Mouse (Mus musculus): ENCODE measurements around the gene Acat3. TPM values are rescaled to one million over a fixed set of nuclear protein-coding genes. Genes with fewer than 3 reads are reported as not detected.
A peak's percentile ranks its signal among the peaks of the same experiment; 100 is the strongest.
"Not testable (repeated sequence)": the region's sequence is repeated elsewhere in the genome, so short reads cannot be mapped to it uniquely, and the experiment has no call there.

The Acat3 gene
- polyA plus RNA-seq, 1 experiment from 2014 or later = 1.4 TPM

- H3K36me3 ChIP-seq (ENCODE audit: control insufficient read depth, insufficient read depth, low read length) = peaks cover 32% of the 10 kb centered on the region
- H3K4me3 ChIP-seq (ENCODE audit: low read depth, low read length) = no peak overlapping the region
- H3K4me1 ChIP-seq (ENCODE audit: control insufficient read depth, insufficient read depth, low read length) = no peaks in the 10 kb centered on the region
- H3K9ac ChIP-seq (replicated peaks; ENCODE audit: low read depth, low read length) = no peak overlapping the region
- no peak overlapping the region for H3K4me2 ChIP-seq (replicated peaks; ENCODE audit: low read depth, low read length)
- no peaks in the 10 kb centered on the region for H3K9me3 ChIP-seq (ENCODE audit: control insufficient read depth, low read depth, low read length)
- no peaks in the 10 kb centered on the region for H3K27me3 ChIP-seq (ENCODE audit: control insufficient read depth, insufficient read depth, low read length)
- whole genome bisulfite sequencing = 86% methylated on average over 8 of the region's 8 CpGs
- no peak for ATAC-seq (ENCODE audit: insufficient number of reproducible peaks, insufficient read depth, low FRiP score, low read depth)
- no peak overlapping the region for H3K27ac ChIP-seq (ENCODE audit: low read length)
Measured at GRCm38 (mm10) chr17:12910391-12910790, 30.0 kb downstream of the Acat3 start.

- Histone ChIP-seq H3K4me1 (ENCODE audit: control insufficient read depth, insufficient read depth, low read length) (no peaks in the 10 kb centered on the region), H3K9ac (replicated peaks; ENCODE audit: low read depth, low read length) (no peak within 1 kb of the TSS), H3K4me3 (ENCODE audit: low read depth, low read length) (no peak within 1 kb of the TSS), H3K27me3 (ENCODE audit: control insufficient read depth, insufficient read depth, low read length) (no peaks in the 10 kb centered on the region), H3K4me2 (replicated peaks; ENCODE audit: low read depth, low read length) (no peak within 1 kb of the TSS), H3K27ac (ENCODE audit: low read length) (no peak within 1 kb of the TSS), H3K36me3 (ENCODE audit: control insufficient read depth, insufficient read depth, low read length) (peaks cover 32% of the 10 kb centered on the region), H3K9me3 (ENCODE audit: control insufficient read depth, low read depth, low read length) (no peaks in the 10 kb centered on the region)
- 78% methylated on average over 35 of the region's 35 CpGs for WGBS
- no peak for ATAC-seq (ENCODE audit: insufficient number of reproducible peaks, insufficient read depth, low FRiP score, low read depth)
Measured at GRCm38 (mm10) chr17:12909361-12910280, 30.8 kb downstream of the Acat3 start, which contains the start of gene Pnldc1. Gene Pnldc1, minus strand, starts transcription at chr17:12910230.

- H3K27ac ChIP-seq (ENCODE audit: low read length) = no peak overlapping the region
- ATAC-seq (ENCODE audit: insufficient number of reproducible peaks, insufficient read depth, low FRiP score, low read depth) = no peak
- H3K4me3 ChIP-seq (ENCODE audit: low read depth, low read length) = no peak overlapping the region
- H3K9ac ChIP-seq (replicated peaks; ENCODE audit: low read depth, low read length) = no peak overlapping the region
- H3K9me3 ChIP-seq (ENCODE audit: control insufficient read depth, low read depth, low read length) = no peaks in the 10 kb centered on the region
- peaks cover 8% of the 10 kb centered on the region for H3K36me3 ChIP-seq (ENCODE audit: control insufficient read depth, insufficient read depth, low read length)
- H3K4me1 ChIP-seq (ENCODE audit: control insufficient read depth, insufficient read depth, low read length) = no peaks in the 10 kb centered on the region
- 83% methylated on average over 9 of the region's 9 CpGs for WGBS
- no peak overlapping the region for H3K4me2 ChIP-seq (replicated peaks; ENCODE audit: low read depth, low read length)
- no peaks in the 10 kb centered on the region for H3K27me3 ChIP-seq (ENCODE audit: control insufficient read depth, insufficient read depth, low read length)
Measured at GRCm38 (mm10) chr17:12906436-12906835, 34.0 kb downstream of the Acat3 start.

GRCm38 (mm10) chr17:12905810-12906209 lies 34.6 kb downstream of the Acat3 start:
- no peak overlapping the region for H3K27ac ChIP-seq (ENCODE audit: low read length)
- no peaks in the 10 kb centered on the region for H3K9me3 ChIP-seq (ENCODE audit: control insufficient read depth, low read depth, low read length)
- no peaks in the 10 kb centered on the region for H3K27me3 ChIP-seq (ENCODE audit: control insufficient read depth, insufficient read depth, low read length)
- no peak overlapping the region for H3K4me3 ChIP-seq (ENCODE audit: low read depth, low read length)
- ATAC-seq (ENCODE audit: insufficient number of reproducible peaks, insufficient read depth, low FRiP score, low read depth) = no peak
- 79% methylated on average over 4 of the region's 4 CpGs for whole genome bisulfite sequencing
- H3K4me1 ChIP-seq (ENCODE audit: control insufficient read depth, insufficient read depth, low read length) = no peaks in the 10 kb centered on the region
- no peak overlapping the region for H3K4me2 ChIP-seq (replicated peaks; ENCODE audit: low read depth, low read length)
- H3K9ac ChIP-seq (replicated peaks; ENCODE audit: low read depth, low read length) = no peak overlapping the region
- peaks cover 3% of the 10 kb centered on the region for H3K36me3 ChIP-seq (ENCODE audit: control insufficient read depth, insufficient read depth, low read length)

- H3K4me2 ChIP-seq (replicated peaks; ENCODE audit: low read depth, low read length) = no peak overlapping the region
- H3K27ac ChIP-seq (ENCODE audit: low read length) = no peak overlapping the region
- H3K27me3 ChIP-seq (ENCODE audit: control insufficient read depth, insufficient read depth, low read length) = no peaks in the 10 kb centered on the region
- no peak overlapping the region for H3K9ac ChIP-seq (replicated peaks; ENCODE audit: low read depth, low read length)
- no peak overlapping the region for H3K4me3 ChIP-seq (ENCODE audit: low read depth, low read length)
- H3K4me1 ChIP-seq (ENCODE audit: control insufficient read depth, insufficient read depth, low read length) = no peaks in the 10 kb centered on the region
- 81% methylated on average over 1 of the region's 1 CpGs for WGBS
- no peaks in the 10 kb centered on the region for H3K9me3 ChIP-seq (ENCODE audit: control insufficient read depth, low read depth, low read length)
- H3K36me3 ChIP-seq (ENCODE audit: control insufficient read depth, insufficient read depth, low read length) = no peaks in the 10 kb centered on the region; the same call in none of the 2 replicates
- no peak for ATAC-seq (ENCODE audit: insufficient number of reproducible peaks, insufficient read depth, low FRiP score, low read depth)
Measured at GRCm38 (mm10) chr17:12904349-12904748, 36.1 kb downstream of the Acat3 start.

- H3K4me1 ChIP-seq (ENCODE audit: control insufficient read depth, insufficient read depth, low read length) = no peaks in the 10 kb centered on the region
- peak overlapping the region; percentile 10; the same call in 1 of the 2 replicates for H3K27ac ChIP-seq (ENCODE audit: low read length)
- H3K36me3 ChIP-seq (ENCODE audit: control insufficient read depth, insufficient read depth, low read length) = no peaks in the 10 kb centered on the region; the same call in none of the 2 replicates
- H3K4me2 ChIP-seq (replicated peaks; ENCODE audit: low read depth, low read length) = no peak overlapping the region
- no peak overlapping the region for H3K4me3 ChIP-seq (ENCODE audit: low read depth, low read length)
- H3K9ac ChIP-seq (replicated peaks; ENCODE audit: low read depth, low read length) = no peak overlapping the region
- H3K27me3 ChIP-seq (ENCODE audit: control insufficient read depth, insufficient read depth, low read length) = no peaks in the 10 kb centered on the region
- WGBS = 47% methylated on average over 11 of the region's 12 CpGs
- peak; percentile 30; the same call in 1 of the 2 replicates for ATAC-seq (ENCODE audit: insufficient number of reproducible peaks, insufficient read depth, low FRiP score, low read depth)
- H3K9me3 ChIP-seq (ENCODE audit: control insufficient read depth, low read depth, low read length) = no peaks in the 10 kb centered on the region
Measured at GRCm38 (mm10) chr17:12903372-12904333, 36.7 kb downstream of the Acat3 start.

- no peak for ATAC-seq (ENCODE audit: insufficient number of reproducible peaks, insufficient read depth, low FRiP score, low read depth)
- H3K4me1 ChIP-seq (ENCODE audit: control insufficient read depth, insufficient read depth, low read length) = no peaks in the 10 kb centered on the region
- no peak overlapping the region for H3K27ac ChIP-seq (ENCODE audit: low read length)
- no peak overlapping the region for H3K9ac ChIP-seq (replicated peaks; ENCODE audit: low read depth, low read length)
- H3K9me3 ChIP-seq (ENCODE audit: control insufficient read depth, low read depth, low read length) = no peaks in the 10 kb centered on the region
- H3K36me3 ChIP-seq (ENCODE audit: control insufficient read depth, insufficient read depth, low read length) = no peaks in the 10 kb centered on the region; the same call in none of the 2 replicates
- no peaks in the 10 kb centered on the region for H3K27me3 ChIP-seq (ENCODE audit: control insufficient read depth, insufficient read depth, low read length)
- no peak overlapping the region for H3K4me3 ChIP-seq (ENCODE audit: low read depth, low read length)
- WGBS = 91% methylated on average over 6 of the region's 6 CpGs
- no peak overlapping the region for H3K4me2 ChIP-seq (replicated peaks; ENCODE audit: low read depth, low read length)
Measured at GRCm38 (mm10) chr17:12902291-12902690, 38.1 kb downstream of the Acat3 start.

GRCm38 (mm10) chr17:12898607-12899006 lies 41.8 kb downstream of the Acat3 start:
- H3K4me2 ChIP-seq (replicated peaks; ENCODE audit: low read depth, low read length); H3K27me3 ChIP-seq (ENCODE audit: control insufficient read depth, insufficient read depth, low read length); H3K36me3 ChIP-seq (ENCODE audit: control insufficient read depth, insufficient read depth, low read length); H3K4me1 ChIP-seq (ENCODE audit: control insufficient read depth, insufficient read depth, low read length); H3K9ac ChIP-seq (replicated peaks; ENCODE audit: low read depth, low read length); H3K4me3 ChIP-seq (ENCODE audit: low read depth, low read length); H3K27ac ChIP-seq (ENCODE audit: low read length); H3K9me3 ChIP-seq (ENCODE audit: control insufficient read depth, low read depth, low read length); ATAC-seq (ENCODE audit: insufficient number of reproducible peaks, insufficient read depth, low FRiP score, low read depth): not testable (repeated sequence)
- 33% methylated on average over 2 of the region's 2 CpGs for WGBS

All from stomach, embryonic 14.5 days (tissue).